Mouse (Mus musculus): Measurements from ENCODE around the gene Coro6. TPM values are rescaled to one million over a fixed set of nuclear protein-coding genes. Genes with fewer than 3 reads are reported as not detected.

The Coro6 gene
- polyA plus RNA-seq, 1 experiment from 2014 or later = 0.39 TPM

- under 1% methylated on average over 47 of the region's 87 CpGs for WGBS
- Histone ChIP-seq H3K27ac (ENCODE audit: low read length) (peak within 1 kb of the TSS; percentile 92), H3K4me3 (ENCODE audit: low read depth, low read length) (peak within 1 kb of the TSS; percentile 91), H3K9me3 (replicated peaks; ENCODE audit: control insufficient read depth, low read length, poor library complexity, severe bottlenecking) (no peaks in the 10 kb centered on the region), H3K27me3 (ENCODE audit: control insufficient read depth, insufficient read depth, low read depth, low read length) (no peaks in the 10 kb centered on the region), H3K9ac (ENCODE audit: low read depth, low read length) (peak within 1 kb of the TSS; percentile 91), H3K4me2 (ENCODE audit: low read length) (peak within 1 kb of the TSS; percentile 94), H3K36me3 (ENCODE audit: control insufficient read depth, insufficient read depth, low read length) (no peaks in the 10 kb centered on the region), H3K4me1 (ENCODE audit: control insufficient read depth, insufficient read depth, low read length) (peaks cover 69% of the 10 kb centered on the region)
- peak; percentile 64 for ATAC-seq
Measured at GRCm38 (mm10) chr11:77489591-77490235, 27.5 kb downstream of the Coro6 start, which contains the start of gene Ankrd13b. Ankrd13b (minus strand) TSS chr11:77489678.

GRCm38 (mm10) chr11:77490451-77490850 is 28.2 kb downstream of the Coro6 start:
- Histone ChIP-seq H3K9ac (ENCODE audit: low read depth, low read length) (peak overlapping the region; percentile 91), H3K4me3 (ENCODE audit: low read depth, low read length) (peak overlapping the region; percentile 91), H3K27ac (ENCODE audit: low read length) (peak overlapping the region; percentile 92), H3K27me3 (ENCODE audit: control insufficient read depth, insufficient read depth, low read depth, low read length) (no peaks in the 10 kb centered on the region), H3K36me3 (ENCODE audit: control insufficient read depth, insufficient read depth, low read length) (no peaks in the 10 kb centered on the region), H3K9me3 (replicated peaks; ENCODE audit: control insufficient read depth, low read length, poor library complexity, severe bottlenecking) (no peaks in the 10 kb centered on the region), H3K4me2 (ENCODE audit: low read length) (peak overlapping the region; percentile 94), H3K4me1 (ENCODE audit: control insufficient read depth, insufficient read depth, low read length) (peaks cover 71% of the 10 kb centered on the region)
- ATAC-seq = no peak
- WGBS = 69% methylated on average over 6 of the region's 6 CpGs

- Histone ChIP-seq H3K4me3 (ENCODE audit: low read depth, low read length) (peak overlapping the region; percentile 68), H3K4me1 (ENCODE audit: control insufficient read depth, insufficient read depth, low read length) (peaks cover 65% of the 10 kb centered on the region), H3K27me3 (ENCODE audit: control insufficient read depth, insufficient read depth, low read depth, low read length) (no peaks in the 10 kb centered on the region), H3K9me3 (replicated peaks; ENCODE audit: control insufficient read depth, low read length, poor library complexity, severe bottlenecking) (no peaks in the 10 kb centered on the region), H3K36me3 (ENCODE audit: control insufficient read depth, insufficient read depth, low read length) (no peaks in the 10 kb centered on the region), H3K27ac (ENCODE audit: low read length) (peak overlapping the region; percentile 92), H3K4me2 (ENCODE audit: low read length) (peak overlapping the region; percentile 94), H3K9ac (ENCODE audit: low read depth, low read length) (peak overlapping the region; percentile 96)
- ATAC-seq = peak; percentile 69
- WGBS = 0% methylated on average over 13 of the region's 13 CpGs
Measured at GRCm38 (mm10) chr11:77491123-77491501, 28.9 kb downstream of the Coro6 start.

- peak overlapping the region; percentile 68 for H3K4me3 ChIP-seq (ENCODE audit: low read depth, low read length)
- ATAC-seq = peak; percentile 37
- peaks cover 59% of the 10 kb centered on the region for H3K4me1 ChIP-seq (ENCODE audit: control insufficient read depth, insufficient read depth, low read length)
- no peaks in the 10 kb centered on the region for H3K27me3 ChIP-seq (ENCODE audit: control insufficient read depth, insufficient read depth, low read depth, low read length)
- peak overlapping the region; percentile 96 for H3K9ac ChIP-seq (ENCODE audit: low read depth, low read length)
- under 1% methylated on average over 23 of the region's 23 CpGs for WGBS
- H3K27ac ChIP-seq (ENCODE audit: low read length) = peak overlapping the region; percentile 92
- H3K4me2 ChIP-seq (ENCODE audit: low read length) = peak overlapping the region; percentile 94
- H3K36me3 ChIP-seq (ENCODE audit: control insufficient read depth, insufficient read depth, low read length) = no peaks in the 10 kb centered on the region
- H3K9me3 ChIP-seq (replicated peaks; ENCODE audit: control insufficient read depth, low read length, poor library complexity, severe bottlenecking) = no peaks in the 10 kb centered on the region
Measured at GRCm38 (mm10) chr11:77491502-77492291, 29.5 kb downstream of the Coro6 start.

GRCm38 (mm10) chr11:77492311-77492871 is 30.2 kb downstream of the Coro6 start:
- H3K36me3 ChIP-seq (ENCODE audit: control insufficient read depth, insufficient read depth, low read length) = no peaks in the 10 kb centered on the region
- under 1% methylated on average over 18 of the region's 18 CpGs for WGBS
- peak overlapping the region; percentile 96 for H3K9ac ChIP-seq (ENCODE audit: low read depth, low read length)
- H3K4me3 ChIP-seq (ENCODE audit: low read depth, low read length) = peak overlapping the region; percentile 68
- H3K9me3 ChIP-seq (replicated peaks; ENCODE audit: control insufficient read depth, low read length, poor library complexity, severe bottlenecking) = no peaks in the 10 kb centered on the region
- H3K27ac ChIP-seq (ENCODE audit: low read length) = peak overlapping the region; percentile 92
- peak overlapping the region; percentile 94 for H3K4me2 ChIP-seq (ENCODE audit: low read length)
- H3K27me3 ChIP-seq (ENCODE audit: control insufficient read depth, insufficient read depth, low read depth, low read length) = no peaks in the 10 kb centered on the region
- peaks cover 55% of the 10 kb centered on the region for H3K4me1 ChIP-seq (ENCODE audit: control insufficient read depth, insufficient read depth, low read length)
- ATAC-seq = no peak

GRCm38 (mm10) chr11:77492911-77493332 is 30.7 kb downstream of the Coro6 start:
- Histone ChIP-seq H3K27me3 (ENCODE audit: control insufficient read depth, insufficient read depth, low read depth, low read length) (no peaks in the 10 kb centered on the region), H3K4me1 (ENCODE audit: control insufficient read depth, insufficient read depth, low read length) (peaks cover 53% of the 10 kb centered on the region), H3K4me3 (ENCODE audit: low read depth, low read length) (peak overlapping the region; percentile 68), H3K9ac (ENCODE audit: low read depth, low read length) (peak overlapping the region; percentile 96), H3K4me2 (ENCODE audit: low read length) (peak overlapping the region; percentile 94), H3K27ac (ENCODE audit: low read length) (peak overlapping the region; percentile 92), H3K36me3 (ENCODE audit: control insufficient read depth, insufficient read depth, low read length) (no peaks in the 10 kb centered on the region), H3K9me3 (replicated peaks; ENCODE audit: control insufficient read depth, low read length, poor library complexity, severe bottlenecking) (no peaks in the 10 kb centered on the region)
- peak; percentile 71 for ATAC-seq
- under 1% methylated on average over 21 of the region's 32 CpGs for WGBS

GRCm38 (mm10) chr11:77493512-77494343 is 31.5 kb downstream of the Coro6 start, which contains the start of gene Git1:
Git1 (plus strand) TSS chr11:77493562.
- no peak for ATAC-seq
- H3K4me1 ChIP-seq (ENCODE audit: control insufficient read depth, insufficient read depth, low read length) = peaks cover 46% of the 10 kb centered on the region
- H3K27me3 ChIP-seq (ENCODE audit: control insufficient read depth, insufficient read depth, low read depth, low read length) = no peaks in the 10 kb centered on the region
- H3K27ac ChIP-seq (ENCODE audit: low read length) = peak within 1 kb of the TSS; percentile 92
- H3K9me3 ChIP-seq (replicated peaks; ENCODE audit: control insufficient read depth, low read length, poor library complexity, severe bottlenecking) = no peaks in the 10 kb centered on the region
- 1% methylated on average over 49 of the region's 74 CpGs for WGBS
- H3K36me3 ChIP-seq (ENCODE audit: control insufficient read depth, insufficient read depth, low read length) = no peaks in the 10 kb centered on the region
- H3K9ac ChIP-seq (ENCODE audit: low read depth, low read length) = peak within 1 kb of the TSS; percentile 96
- peak within 1 kb of the TSS; percentile 94 for H3K4me2 ChIP-seq (ENCODE audit: low read length)
- H3K4me3 ChIP-seq (ENCODE audit: low read depth, low read length) = peak within 1 kb of the TSS; percentile 68

- Histone ChIP-seq H3K4me1 (ENCODE audit: control insufficient read depth, insufficient read depth, low read length) (peaks cover 46% of the 10 kb centered on the region), H3K27ac (ENCODE audit: low read length) (peak overlapping the region; percentile 92), H3K27me3 (ENCODE audit: control insufficient read depth, insufficient read depth, low read depth, low read length) (no peaks in the 10 kb centered on the region), H3K9me3 (replicated peaks; ENCODE audit: control insufficient read depth, low read length, poor library complexity, severe bottlenecking) (no peaks in the 10 kb centered on the region), H3K4me3 (ENCODE audit: low read depth, low read length) (peak overlapping the region; percentile 68), H3K9ac (ENCODE audit: low read depth, low read length) (peak overlapping the region; percentile 96), H3K4me2 (ENCODE audit: low read length) (peak overlapping the region; percentile 90), H3K36me3 (ENCODE audit: control insufficient read depth, insufficient read depth, low read length) (no peaks in the 10 kb centered on the region)
- no peak for ATAC-seq
- WGBS = 28% methylated on average over 4 of the region's 4 CpGs
Measured at GRCm38 (mm10) chr11:77494344-77494676, 32.1 kb downstream of the Coro6 start.

All from midbrain, embryonic 16.5 days (tissue).